Mouse (Mus musculus) yolk sac, embryonic 10.5 days (tissue): ENCODE measurements around the gene Flg.

Source experiments
- DNase-seq: peaks from one replicate; pipeline ENCODE4 v3.0.0-alpha.2; 2017; ENCODE audit warnings: low spot score

Flg gene

DNA sequence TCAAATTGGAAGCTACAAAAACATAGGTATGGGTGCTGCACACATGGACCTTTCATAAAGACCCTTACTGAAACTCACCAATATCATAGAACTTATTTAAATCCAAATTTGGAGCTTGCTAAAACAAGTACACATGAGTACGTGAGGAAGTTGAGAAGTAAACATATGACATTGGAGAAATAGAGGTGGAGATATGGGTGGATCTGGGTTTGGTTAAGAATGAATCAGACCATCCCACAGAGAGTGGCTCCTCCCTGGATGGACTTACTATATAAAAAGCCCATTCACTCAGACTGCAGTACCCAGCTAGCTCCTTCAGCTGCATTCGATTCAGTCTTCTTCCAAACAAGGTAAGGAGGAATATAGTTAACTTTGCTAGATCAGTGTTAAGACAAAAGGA lies at the start of gene Flg:
TSS of gene Flg (plus strand) at position 301 of the 400 bp plus-strand sequence.
- no peak for DNase-seq

DNA sequence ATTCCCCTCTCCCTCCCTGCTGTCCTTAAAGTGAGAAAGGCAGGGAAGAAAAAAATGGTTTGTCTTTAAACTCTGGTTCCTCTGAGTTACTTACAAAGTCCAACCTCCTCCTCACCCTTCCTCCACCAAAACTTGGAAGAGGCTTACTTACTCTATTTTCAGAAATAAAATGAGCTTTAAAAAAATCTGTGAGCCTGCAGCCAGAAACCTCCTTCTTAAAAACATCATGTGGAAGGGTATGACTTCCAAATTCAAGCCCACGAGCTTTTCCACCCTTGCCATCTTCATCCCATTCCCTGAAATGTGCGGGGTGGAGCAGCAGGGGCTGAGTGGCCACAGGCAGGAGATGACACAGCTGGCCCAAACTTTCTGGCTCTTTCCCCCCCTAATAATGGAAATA lies 24.2 kb downstream of the Flg start:
- no peak for DNase-seq

DNA sequence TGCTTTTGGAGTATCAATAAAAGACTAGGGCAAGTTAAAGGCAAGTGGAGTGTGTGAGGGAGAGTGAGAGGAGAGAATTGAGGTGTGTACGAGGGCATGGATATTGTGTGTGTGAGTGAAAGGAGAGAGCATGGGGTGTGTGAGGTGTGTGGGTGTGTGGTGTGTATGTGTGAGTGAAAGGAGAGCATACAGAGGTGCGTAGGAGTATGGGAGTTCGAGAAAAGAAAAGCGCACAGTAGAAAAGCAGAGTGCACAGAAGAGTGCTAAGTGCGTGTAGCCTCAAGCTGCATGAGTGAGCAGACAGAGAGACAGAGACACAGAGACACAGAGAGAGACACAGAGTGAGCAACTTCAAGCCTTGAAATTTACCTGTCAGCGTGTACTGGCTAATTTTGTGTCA lies 26.5 kb downstream of the Flg start:
- DNase-seq, result no peak

DNA sequence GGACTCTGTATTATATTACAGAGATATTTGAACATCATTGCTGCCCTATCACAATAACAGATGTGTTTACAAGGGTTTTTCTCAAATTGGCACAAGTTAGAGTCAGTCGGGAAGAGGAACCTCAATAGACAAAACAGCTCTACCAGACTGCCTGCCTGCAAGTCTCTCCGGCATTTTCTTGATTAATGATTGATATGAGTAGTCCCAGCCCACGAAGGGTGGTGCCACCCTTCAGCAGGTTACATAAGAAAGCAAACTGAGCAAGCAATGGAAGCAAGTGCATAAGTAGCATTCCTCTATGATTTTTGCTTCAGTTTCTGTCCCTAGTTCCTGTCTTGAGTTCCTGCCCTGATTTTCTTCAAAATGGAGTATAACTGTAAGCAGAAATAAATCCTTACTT lies 28.6 kb downstream of the Flg start:
- DNase-seq, result no peak

DNA sequence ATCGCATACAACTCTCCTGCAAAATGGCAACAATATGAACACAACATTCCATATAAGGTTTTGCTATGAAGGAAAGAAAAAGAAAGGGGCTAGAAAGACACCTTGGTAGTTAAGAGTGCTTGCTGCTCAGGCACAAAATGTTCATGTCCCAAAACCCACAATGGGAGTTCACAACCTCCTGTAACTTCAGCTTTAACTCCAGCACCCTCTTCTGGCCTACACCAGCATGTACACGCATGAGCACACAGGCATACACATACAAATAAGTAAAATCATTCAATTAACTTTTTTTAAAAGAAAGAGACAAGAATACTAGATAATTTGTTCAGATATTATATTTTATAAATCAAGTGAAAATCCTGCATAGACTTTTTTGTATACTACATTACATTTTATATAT lies 32.8 kb downstream of the Flg start:
- no peak for DNase-seq

DNA sequence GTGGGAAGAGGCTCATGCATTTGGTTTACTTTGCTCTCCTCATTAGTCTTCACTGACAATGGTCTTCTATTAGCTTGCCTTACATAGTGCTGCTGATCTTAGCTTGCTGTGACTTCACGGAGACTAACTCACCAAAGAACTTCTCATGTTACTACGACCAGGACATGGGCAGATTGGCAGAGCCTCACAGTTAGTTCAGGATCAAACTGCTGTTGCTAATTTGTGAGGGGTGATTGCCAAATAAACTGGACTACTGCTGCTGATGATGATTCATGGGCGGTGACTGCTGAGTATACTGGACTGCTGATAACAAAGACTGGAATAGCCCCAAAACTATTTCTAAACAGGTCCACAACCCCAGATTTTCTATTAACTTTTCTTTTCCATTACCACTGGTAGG lies 38.0 kb downstream of the Flg start:
- no peak for DNase-seq

DNA sequence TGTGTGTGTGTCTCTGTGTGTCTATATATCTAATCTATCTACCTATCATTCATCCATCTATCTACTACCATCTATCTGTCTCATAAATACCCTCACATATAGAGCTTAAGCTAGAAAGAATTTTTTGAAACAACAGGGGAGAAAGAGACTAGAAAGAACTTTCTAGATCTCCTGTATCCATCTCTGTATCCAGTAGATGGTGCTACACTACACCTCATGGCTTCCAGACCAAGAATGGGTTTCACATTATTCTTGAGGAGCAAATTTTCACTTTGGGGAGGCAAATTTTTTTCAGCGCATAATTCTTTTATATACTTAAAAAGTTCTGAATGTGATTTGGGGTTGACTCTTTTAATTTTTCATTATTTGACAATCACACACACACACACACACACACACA lies 41.1 kb downstream of the Flg start:
- no peak for DNase-seq

DNA sequence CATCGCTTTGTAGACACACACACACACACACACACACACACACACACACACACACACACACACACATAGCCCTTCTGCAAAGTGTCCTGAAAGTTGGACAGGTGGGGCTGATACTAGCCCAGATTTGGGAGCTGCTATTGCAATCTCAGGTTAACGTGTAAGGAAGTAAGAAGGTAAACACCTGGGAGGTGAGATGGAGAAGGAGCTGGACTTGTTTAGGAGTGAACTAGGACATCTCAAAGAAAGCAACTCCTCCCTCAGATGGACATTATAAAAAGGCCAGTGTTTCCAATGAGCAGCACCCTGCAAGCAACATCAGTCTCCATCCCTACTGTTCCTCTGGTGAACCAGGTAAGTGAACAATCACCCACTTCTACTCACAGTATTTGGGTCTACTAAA lies 46.1 kb downstream of the Flg start, which contains the start of gene Hrnr:
TSS of gene Hrnr (plus strand) at position 301 of the 400 bp plus-strand sequence.
- DNase-seq, result no peak

DNA sequence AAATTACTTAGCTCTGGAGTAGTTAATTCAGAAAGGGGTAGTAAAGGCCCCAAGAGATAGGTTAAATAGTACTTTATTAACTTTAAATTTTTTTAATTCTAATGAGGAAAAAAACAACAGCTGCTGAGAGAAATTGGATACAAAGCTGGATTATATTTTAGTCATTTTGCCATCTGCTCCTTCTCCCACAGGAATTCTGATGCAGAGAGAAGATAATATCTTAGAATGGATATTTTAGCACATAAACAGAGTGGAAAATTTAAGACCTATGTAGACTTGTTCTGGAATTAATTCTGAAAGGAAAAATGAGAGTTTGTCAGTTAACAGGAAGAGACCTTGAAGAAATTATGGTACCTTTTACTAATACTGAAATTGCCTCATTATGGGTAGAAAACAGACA lies 64.4 kb downstream of the Flg start:
- no peak for DNase-seq

DNA sequence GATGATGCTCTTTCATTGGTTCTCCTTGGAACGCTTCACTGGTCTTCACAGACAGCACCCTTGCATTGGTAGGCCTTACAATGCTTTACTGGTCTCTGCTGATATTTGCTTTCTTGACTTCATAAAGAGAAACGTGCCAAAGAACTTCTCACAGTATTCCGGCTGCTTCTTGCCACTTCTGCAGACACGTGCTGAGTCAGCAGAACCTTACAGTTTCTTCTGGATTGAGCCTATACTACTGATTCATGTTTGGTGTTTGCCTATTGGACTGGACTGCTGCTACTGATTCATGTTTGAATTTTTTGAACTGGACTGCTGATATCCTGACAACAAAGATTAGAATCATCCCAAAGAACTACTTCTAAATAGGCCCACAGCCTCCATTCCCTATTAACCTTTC lies 66.7 kb downstream of the Flg start:
- no peak for DNase-seq
